Mouse (Mus musculus) gastrocnemius, adult 18-20 months (tissue): ENCODE data around the gene Tulp4. TPM values are rescaled to one million over a fixed set of nuclear protein-coding genes. Genes with fewer than 3 reads are reported as not detected.

Experiments
- DNase-seq: peaks from one replicate; pipeline ENCODE4 v3.0.0; 2021; ENCODE audit warnings: low spot score
- total RNA-seq, 2 experiments: library from RNA; stranded (reverse); gene quantifications; 2 replicates each; pipeline ENCODE4 v1.2.3; 2021

The Tulp4 gene
- total RNA-seq, 2 experiments from 2014 or later = 119 to 140 TPM

DNA sequence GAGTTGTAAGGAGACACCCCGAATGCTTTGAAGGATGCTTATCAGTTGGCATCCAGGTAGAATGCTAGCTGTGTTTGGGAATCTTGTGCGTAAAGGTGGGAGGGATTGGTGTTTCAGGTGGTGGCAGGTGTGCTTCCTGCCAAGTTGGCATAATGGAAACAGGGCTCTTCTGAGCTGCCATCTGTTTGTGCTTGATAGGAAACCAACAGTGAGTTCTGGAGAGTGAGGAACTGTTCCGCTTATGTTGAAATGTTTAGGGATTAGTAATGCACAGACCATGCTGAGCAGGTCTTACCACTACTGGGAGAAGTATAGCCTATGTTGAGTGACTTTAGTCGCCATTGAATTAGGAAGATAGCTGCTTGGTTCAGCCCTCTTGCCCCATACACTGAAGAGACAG, 12.6 kb downstream of the Tulp4 start:
- no peak for DNase-seq

DNA sequence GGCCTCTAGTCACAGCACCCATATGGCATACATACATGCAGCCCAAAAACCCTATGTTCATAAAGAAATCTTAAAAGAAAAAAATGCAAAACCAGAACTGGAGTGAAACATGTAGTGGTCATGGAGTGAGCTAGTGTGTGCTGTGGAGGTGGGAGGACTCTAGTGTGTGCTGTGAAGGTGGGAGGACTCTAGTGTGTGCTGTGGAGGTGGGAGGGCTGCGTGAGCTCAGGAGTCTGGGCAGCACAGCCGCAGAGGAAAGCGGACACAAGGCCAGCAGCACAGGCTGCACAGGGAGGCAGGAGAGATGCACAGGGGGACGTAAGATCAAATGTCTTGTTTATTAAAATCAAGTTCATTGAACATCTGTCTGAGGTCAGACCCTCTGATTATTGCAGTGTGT, 17.5 kb downstream of the Tulp4 start:
- no peak for DNase-seq

DNA sequence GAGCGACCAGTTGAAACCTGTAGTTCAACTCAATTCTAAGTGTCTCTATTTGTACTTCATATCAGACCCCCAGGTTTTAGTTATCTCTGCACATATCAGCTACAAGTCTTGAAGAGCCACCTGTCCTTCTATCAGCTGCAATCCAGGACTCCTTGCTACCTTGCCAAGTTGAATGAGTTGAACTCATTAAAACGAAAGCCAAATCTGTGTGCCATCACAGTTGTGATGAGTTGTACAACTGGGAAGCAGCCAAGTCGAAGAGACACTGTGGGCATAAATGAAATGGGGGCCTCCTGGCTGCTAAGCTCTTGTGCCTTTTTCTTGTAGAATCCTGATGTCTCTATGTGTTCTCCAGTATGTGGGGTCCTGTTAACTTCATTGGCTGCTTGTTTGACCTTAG, 19.2 kb downstream of the Tulp4 start:
- DNase-seq = no peak

DNA sequence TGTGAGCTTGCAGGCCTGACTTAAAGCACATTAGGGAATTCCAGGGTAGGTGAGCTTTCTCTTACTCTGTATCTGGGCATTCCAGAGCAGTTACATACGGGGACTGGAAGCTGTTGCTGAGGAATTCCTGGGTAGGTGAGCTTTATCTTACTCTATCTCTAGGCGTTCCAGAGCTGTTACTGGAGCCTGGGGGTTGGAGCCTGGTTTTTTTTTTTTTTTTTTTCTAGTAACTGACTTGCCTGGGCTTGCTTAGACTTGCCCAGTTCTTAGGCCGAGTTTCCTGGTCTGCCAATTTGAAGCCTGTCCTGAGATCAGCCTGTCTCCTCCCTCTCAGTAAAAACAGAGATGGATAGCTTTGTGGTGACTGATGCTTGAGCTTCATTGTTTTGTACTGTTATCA, 21.8 kb downstream of the Tulp4 start:
- no peak for DNase-seq

DNA sequence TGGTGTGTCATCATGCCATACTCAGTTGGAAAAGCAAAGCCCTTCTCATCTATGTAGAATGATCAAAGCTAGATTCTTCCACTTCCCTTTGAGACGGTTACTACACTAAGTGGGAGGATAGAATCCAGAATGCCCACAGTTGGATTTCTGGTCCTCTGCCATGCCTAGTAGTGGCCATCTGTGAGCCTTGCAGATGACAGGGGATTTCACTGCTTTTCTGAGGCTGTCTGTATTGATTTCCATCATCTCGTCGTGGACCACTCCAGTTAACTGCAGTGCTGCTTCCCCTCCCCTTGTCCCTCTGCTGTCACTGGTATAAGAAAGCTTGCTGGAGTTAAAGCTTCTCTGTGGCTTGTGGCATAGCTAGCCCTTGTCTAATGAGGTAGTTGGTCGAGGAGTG, 23.1 kb downstream of the Tulp4 start:
- no peak for DNase-seq

DNA sequence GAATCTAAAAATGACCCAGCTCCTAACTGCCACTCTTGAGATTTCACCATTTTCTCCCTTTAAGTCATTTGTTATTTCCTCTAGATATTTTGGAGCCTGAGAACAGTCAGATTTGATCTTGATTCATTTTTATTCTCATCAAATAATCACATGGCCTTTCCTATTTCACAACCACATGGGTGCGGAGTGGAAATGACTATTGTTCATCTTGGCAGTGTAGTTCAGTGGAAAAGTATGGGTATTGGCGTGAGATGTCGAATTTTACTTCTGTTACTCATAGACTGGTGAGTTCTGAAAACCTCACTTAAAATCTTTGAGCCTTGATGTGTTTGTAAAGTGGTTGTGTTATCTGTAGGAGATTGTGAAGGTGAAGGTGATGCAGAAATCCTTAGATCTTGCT, 24.8 kb downstream of the Tulp4 start:
- DNase-seq = peak; percentile 22

DNA sequence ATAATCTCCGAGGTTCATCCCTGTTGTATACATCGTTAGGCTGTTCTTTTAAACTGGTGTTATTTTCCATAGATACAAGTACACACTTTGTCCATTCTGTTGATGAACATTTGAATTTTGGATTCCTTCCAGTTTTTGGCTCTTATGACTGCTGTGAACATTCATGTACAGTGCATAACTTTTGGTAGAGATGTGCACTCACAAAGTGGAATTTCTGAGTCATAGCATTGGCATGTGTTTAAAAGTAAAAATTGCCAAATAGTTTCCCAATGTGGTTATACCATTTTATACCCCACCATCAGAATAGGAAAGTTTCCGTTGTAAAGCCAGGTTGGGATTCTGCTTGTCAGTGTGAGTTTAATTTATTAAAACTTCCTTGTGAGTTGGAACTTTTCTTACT, 34.6 kb downstream of the Tulp4 start:
- no peak for DNase-seq

DNA sequence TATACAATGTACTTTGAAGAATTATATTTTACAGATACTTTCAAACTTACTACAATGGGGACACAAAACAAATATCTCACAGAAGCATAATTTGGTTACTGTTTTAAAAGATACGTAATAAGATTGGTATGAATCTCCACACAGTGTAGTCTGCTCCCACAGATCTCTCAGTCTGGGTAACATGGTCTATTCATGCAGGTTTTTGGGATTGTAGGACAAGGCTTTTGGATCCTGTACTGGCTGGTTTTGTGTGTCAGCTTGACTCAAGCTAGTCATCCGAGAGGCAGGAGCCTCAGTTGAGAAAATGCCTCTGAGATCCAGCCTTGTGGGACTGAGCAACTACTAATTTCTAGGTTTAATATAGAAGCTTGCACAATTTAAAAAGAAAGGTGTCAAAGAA, 35.1 kb downstream of the Tulp4 start:
- DNase-seq = no peak

DNA sequence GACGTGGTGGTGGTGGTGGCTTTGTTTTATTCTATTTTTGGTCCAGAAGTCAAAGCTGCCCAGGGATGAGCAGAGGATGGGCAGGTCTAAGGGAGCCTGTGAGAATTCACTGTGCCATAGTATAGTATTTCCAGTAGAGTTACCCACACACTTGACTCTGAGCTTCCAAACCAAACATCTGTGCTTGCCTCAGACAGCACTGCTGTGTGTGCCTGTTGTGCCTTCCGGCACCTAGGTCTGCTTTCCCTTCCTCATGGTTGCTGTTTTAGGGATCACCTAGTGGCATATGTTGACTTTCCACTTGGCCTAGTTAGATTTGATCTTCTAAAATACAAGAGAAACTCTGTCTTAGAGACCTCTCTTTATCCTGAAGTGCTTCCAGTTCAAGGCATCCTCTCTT, 39.0 kb downstream of the Tulp4 start:
- no peak for DNase-seq

DNA sequence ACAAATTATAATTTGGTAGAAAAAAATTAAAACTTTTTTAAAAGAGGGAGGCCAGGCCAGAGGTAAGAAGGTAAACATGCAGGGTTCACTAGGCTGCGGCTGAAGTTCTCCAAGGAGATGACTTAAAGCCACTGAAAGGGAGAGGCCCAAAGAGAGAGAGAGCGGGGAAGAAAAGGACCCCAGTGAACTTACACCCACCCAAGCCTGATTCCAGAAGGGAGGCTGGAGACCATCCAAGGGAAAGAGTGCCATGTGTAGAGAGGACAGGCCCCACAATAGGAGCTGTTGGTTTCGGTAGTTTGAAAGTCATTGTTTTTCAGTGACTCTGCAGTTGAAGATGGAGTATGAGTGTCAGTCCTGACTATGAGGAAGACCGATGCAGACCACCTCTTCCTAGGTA, 46.7 kb downstream of the Tulp4 start:
- DNase-seq = no peak

DNA sequence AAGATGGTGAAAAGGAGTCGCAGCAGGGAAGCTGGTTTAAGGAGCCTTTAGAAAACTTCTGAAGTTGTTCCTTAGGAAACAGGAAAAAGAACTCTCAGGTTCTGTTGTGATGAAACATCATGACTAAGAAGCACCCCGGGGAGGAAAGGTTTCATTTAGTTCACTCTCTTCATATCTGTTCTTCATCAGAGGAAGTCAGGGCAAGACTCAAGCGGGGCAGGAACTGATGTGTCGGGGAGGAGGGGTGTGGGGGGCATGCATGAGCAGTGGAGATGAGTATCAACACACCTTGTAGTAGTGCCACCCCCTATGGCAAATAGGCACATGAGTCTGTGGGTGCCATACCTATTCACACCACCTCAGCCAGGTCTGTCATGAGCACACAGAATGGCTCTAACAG, 47.3 kb downstream of the Tulp4 start:
- no peak for DNase-seq

DNA sequence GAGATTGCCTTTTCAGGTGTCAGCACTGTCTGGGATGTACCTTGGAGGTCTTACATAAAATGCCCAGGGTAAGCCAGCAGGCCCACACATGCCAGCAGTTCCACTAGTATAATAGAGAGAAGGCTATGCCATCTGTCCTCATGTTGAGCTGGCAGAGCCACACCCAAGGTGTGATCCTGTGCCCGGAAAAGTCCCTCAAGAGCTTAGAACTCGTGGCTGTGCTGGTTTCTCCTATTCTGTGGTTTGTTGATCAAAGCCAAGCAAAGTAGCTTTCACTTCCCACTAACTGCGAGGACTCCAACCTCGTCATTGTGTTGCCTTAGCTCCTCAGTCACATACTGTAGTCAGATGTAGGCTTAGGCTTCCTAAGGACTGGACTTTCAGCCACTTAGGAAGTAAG, 48.1 kb downstream of the Tulp4 start:
- no peak for DNase-seq

DNA sequence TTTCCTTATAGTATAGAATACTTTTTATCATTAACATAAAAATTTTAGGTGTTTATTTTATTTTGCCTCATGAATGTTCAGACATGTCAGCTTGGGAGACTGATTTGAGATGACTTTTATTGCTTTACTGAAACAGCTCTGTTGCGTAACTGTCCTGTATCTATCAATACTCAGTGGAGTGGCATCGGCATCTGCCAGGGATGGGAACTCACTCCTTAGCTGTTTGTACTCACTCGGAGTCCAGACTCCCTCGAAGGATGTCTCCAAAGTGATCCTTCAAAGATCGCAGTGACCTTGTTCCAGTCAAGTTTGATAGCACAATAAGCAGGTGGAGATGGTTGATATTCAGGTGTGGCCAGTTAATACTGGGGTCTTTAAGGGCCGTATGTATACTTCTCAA, 54.3 kb downstream of the Tulp4 start:
- no peak for DNase-seq

DNA sequence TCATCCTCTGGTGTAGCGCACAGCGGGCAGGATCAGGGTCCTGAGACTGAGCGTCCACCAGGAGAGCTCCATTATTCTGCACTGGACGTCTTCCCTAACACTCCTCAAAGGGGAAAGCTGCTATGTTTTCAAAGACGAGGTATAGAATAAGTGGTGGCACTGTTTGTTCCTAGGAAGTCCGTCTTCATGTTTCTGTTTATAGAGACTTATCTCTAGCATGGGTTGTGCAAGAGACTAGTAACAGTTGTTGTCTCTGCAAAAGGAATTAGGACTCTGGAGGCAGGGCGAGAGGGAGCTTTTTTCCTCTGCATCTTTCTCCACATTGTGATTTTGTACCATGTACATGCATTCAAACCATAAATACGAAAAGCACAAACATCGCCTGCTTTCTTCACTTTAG, 55.7 kb downstream of the Tulp4 start:
- no peak for DNase-seq

DNA sequence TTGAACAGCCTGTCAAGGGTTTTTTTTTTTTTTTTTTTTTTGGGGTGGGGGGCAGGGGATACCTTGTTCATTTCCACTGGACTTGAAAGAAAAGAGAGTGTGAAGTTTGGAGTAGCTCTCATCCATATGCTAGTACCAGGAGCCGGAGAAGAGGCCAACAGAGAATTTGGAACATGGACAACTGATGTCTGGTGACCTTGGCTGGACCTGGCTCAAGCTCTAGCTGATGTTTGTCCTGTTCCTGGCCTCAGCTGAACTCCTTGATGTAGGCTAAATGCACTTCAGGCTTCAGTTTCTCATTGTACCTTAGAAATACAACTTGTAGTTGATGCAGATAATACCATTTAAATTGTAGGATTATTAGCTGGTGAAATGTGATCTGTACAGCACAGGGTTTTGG, 56.5 kb downstream of the Tulp4 start:
- DNase-seq = no peak

DNA sequence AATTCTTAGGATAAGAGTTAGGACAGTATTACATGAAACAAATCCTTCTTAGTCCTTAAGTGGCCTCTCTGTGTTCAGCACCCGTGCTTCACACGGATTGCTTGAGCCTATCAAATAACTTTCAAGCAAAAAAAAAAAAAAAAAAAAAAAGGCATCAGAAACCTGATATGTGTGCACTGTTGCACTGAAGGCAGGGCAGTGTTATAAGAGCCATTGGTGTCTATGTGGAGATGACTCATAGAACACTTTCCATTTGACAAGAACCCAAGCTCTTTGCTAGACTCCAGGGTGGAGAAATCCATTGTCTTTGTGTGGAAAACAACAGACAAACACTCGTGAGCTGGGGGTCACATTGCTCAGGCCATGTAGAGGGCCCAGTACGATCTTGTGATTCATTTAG, 58.7 kb downstream of the Tulp4 start:
- DNase-seq = no peak

DNA sequence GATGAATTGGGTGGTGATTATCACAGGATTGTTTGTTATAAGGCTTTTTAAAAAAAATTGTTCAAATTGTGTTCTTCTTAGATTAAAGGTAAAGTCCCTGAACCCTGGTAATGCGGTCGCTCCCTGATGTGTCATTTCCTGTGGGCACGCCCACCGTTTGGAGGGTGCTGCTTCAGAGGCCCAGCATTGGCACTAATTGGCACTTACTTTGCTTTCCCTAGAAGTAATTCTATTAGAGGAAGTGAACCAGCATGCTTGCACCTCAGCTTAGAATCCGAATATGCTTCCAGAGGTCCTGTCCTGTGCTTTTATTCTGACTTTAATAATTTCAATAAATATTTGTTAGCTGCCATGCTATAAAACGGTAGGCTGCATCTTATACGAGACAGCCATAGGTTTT, 66.2 kb downstream of the Tulp4 start:
- DNase-seq = no peak

DNA sequence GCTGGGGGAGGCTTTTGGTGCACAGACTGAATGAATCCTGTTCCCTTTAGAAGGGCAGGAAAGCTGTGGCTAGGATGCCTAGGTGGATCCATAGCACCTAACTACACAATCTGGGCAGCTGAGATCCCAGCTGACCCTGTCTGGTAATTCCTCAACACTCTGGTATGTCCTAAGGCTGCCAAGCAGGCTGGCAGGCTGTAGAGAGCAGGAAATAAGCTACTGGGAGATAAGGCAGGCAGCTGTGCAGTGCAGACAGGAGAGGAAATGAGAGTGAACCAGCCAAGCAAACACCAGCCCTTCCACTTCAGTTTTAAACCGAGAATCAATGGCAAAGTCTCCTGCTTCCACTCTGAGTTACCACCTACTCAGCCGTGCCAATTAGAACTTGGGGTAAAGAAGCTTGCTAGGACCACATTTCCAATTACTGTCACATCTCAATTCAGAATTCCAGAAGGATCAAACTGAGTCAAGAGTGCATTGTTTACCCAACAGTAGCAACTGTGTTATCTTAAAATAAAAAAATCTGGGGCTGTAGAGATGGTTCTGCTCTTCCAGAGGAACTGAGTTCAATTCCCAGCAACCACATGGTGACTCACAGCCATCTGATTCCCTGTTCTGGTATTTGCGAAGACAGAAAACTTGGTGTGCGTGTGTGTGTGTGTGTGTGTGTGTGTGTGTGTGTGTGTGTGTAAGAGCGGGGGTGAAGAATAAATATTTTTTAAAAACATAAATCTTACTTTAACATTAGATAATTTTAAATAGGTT, 66.9 kb downstream of the Tulp4 start:
- DNase-seq = peak; percentile 59

DNA sequence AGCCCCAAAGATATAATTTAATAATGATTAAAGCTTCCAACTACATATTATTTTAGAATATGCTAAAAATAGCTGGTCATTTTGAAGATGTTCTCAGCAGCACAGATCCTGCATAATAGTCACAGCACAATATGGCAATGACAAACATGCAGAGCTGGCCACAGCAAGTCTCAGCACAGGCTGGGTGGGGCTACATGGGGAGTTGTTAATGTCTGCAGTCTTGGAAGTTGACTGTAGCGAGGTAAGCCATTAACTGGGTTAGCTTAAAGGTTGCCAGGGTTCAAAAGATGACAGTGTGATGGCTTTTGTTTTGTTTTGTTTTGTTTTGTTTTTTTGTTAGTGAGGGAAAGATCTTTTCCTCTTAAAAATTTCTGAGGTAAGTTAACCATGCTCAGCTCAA, 68.3 kb downstream of the Tulp4 start:
- no peak for DNase-seq

DNA sequence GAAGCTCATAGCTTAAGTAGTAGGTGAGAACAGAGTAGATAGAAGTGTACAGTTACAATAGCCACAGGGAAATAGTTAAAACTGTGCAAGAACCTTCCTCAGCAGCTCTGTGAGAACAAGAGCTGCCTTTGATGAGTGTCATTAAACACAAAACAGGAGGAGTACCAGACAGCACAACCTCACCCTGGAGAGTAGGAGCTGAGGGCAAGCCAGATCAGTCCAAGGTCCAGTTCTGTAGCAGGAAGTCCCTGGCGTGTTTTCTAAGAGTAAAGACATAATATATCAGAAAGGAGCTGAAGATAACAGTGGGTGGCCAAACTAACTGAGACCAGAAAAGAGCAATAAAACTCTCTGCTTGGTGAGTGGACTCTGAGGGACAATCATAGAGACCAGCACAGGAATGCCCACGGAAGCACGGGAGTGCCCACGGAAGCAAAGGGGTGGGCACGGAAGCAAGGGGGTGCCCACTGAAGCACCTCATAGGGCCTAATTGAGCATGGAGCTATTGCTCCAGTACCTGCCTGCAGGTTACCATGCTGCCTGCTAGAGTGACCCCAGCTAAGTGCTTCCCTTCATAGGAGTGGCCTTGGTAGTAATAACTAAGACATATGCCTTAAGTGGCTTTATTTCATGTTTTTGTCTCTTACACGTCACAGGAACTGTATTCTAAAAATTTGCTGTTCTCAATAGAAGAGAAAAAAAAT, 72.5 kb downstream of the Tulp4 start:
- DNase-seq = no peak

DNA sequence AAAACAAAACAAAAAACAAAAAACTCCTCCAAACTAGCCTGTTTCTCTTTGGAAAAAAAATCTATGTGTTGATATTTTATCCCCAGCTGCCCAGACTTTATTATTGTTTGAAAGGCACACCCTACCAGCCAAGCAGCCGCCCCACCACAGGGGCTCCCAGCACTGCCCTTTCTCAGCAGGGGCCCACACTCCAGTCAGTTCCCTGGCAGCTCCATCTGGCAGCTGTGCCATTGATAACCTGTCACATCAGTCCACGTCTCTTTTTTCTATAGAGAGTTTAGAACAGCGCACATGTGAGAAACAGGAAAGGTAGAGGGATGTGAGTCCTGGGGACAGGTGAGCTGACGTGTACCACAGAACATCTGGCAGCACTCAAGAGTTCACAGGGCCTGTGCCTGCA, 73.2 kb downstream of the Tulp4 start:
- DNase-seq = no peak

DNA sequence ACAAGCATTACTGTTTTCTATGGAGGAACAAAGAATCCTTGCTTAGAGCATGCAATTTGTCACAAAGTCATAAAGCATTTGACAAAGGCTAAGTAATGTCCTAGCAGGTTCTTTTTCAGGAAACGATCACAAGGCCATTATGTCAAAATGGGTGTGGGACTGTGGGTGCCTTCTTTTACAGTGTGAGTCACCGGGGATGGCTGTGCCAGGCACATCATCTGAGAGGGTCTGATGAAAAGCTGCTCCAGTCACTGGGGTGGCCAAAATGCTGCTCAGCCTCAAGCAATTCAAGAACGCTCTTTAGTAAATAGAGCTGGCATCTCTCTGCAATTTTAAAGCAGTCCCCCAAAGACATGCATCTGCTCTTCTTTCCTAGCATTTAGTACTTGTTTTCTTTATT, 74.2 kb downstream of the Tulp4 start:
- DNase-seq = no peak

DNA sequence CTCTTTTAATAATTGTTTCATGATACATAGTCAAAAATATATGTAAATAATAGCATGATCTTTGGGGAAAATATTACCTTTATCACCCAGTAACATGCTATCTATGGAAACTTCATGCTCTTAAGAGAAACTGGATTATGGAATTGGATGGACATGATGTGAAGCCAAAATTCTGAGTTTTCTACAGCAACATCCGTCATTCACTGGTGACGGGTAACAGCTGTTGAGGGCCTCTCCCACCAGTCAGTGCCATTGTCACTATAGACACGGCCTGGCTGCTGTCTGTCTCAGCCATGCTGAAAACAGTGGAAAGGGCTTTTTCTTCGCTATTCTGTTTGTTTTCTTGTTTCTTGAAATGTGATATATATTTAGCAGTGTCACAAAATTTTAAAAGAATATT, 76.5 kb downstream of the Tulp4 start:
- DNase-seq = no peak

DNA sequence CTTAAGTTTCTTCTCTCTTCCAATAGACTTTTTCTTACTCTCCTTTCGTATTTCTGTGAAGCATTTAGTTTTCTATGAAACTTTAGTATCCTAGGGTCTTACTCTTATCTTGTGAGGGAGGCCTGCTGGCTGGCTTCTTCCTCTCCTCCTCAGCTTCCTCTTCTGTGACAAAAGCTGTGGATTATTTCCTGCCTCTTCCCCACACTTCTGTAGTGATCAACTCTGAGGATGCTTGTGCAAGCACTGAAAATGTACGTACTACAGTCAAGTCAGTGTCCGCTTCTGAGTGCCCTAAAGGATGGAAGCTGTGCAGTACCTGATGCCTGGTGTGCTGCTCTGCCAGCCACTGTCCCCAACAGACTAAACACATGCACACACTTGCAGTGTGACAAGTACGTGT, 80.4 kb downstream of the Tulp4 start:
- no peak for DNase-seq
